Mouse (Mus musculus) midbrain, embryonic 11.5 days (tissue): Measurements from ENCODE around the gene Psg19. TPM values are rescaled to one million over a fixed set of nuclear protein-coding genes. Genes with fewer than 3 reads are reported as not detected.
A peak's percentile ranks its signal among the peaks of the same experiment; 100 is the strongest.
"Not testable (repeated sequence)": the region's sequence is repeated elsewhere in the genome, so short reads cannot be mapped to it uniquely, and the experiment has no call there.

Experiments
- ATAC-seq: fragments of 200-750 bp; cut with Nextera tagmentation; 2 replicates; pipeline ENCODE4 v1.8.0; 2017; ENCODE audit warnings: moderate TSS enrichment, moderate library complexity; ENCODE audit not compliant: low FRiP score
- DNase-seq: peaks from one replicate; pipeline ENCODE4 v3.0.0; 2015; ENCODE audit warnings: low spot score; ENCODE audit errors: missing footprints
- H3K27ac ChIP-seq: fragments of 300-500 bp; sonication (generic); 2 replicates; pipeline ENCODE4 v1.5.1; 2014; ENCODE audit warnings: low read depth, low read length
- H3K27me3 ChIP-seq: fragments of 300-500 bp; sonication (generic); 2 replicates; pipeline ENCODE4 v1.6.1; 2014; ENCODE audit warnings: mild to moderate bottlenecking, low read length, moderate library complexity, mixed read lengths; ENCODE audit not compliant: control insufficient read depth, insufficient read depth
- H3K36me3 ChIP-seq: fragments of 300-500 bp; sonication (generic); 2 replicates; pipeline ENCODE4 v1.6.1; 2014; ENCODE audit warnings: mild to moderate bottlenecking, low read length, moderate library complexity, mixed read lengths; ENCODE audit not compliant: control insufficient read depth, insufficient read depth
- H3K4me1 ChIP-seq: fragments of 300-500 bp; sonication (generic); 2 replicates; pipeline ENCODE4 v1.6.1; 2014; ENCODE audit warnings: low read length; ENCODE audit not compliant: control insufficient read depth, insufficient read depth
- H3K4me2 ChIP-seq: fragments of 300-500 bp; sonication (generic); 2 replicates; pipeline ENCODE4 v1.6.1; 2014; ENCODE audit warnings: mild to moderate bottlenecking, moderate library complexity
- H3K4me3 ChIP-seq: fragments of 300-500 bp; sonication (generic); 2 replicates; pipeline ENCODE4 v1.5.1; 2014; ENCODE audit warnings: low read depth, low read length
- H3K9ac ChIP-seq: fragments of 300-500 bp; sonication (generic); 2 replicates; pipeline ENCODE4 v1.6.1; 2014; ENCODE audit warnings: low read length
- H3K9me3 ChIP-seq: fragments of 300-500 bp; sonication (generic); 2 replicates; pipeline ENCODE4 v1.6.1; 2016; ENCODE audit warnings: low read length; ENCODE audit not compliant: control insufficient read depth
- WGBS: fragments of 180-500 bp; shearing (Covaris S2); extraction: QIAGEN DNeasy Blood & Tissue Kit; methylation state at CpG from one replicate; pipeline ENCODE4 v1.1.7; 2014; 5-methylcytosine and 5-hydroxymethylcytosine counted together
- polyA plus RNA-seq: library from polyadenylated mRNA; unstranded; fragments of >200 nt; fragmentation: Nextera tagmentation; extraction: Ambion mirVana; gene quantifications from 2 replicates; pipeline ENCODE4 v1.2.1, GENCODE M21; 2014

Gene Psg19
- polyA plus RNA-seq, 1 experiment from 2014 or later: not detected

- peak; percentile 70; the same call in 1 of the 2 replicates for ATAC-seq
- H3K9me3 ChIP-seq: not testable (repeated sequence)
Observed at GRCm38 (mm10) chr7:18749896-18750477, 48.3 kb downstream of the Psg19 start.

GRCm38 (mm10) chr7:18748994-18749895 is 49.1 kb downstream of the Psg19 start:
- WGBS: 16% methylated on average over 6 of the region's 6 CpGs
- Histone ChIP-seq H3K36me3 (no peaks in the 10 kb centered on the region), H3K4me1 (peaks cover 6% of the 10 kb centered on the region; the same call in 1 of the 2 replicates), H3K9ac (no peak overlapping the region), H3K9me3 (no peaks in the 10 kb centered on the region), H3K27me3 (no peaks in the 10 kb centered on the region; the same call in 1 of the 2 replicates), H3K27ac (no peak overlapping the region), H3K4me2 (no peak overlapping the region), H3K4me3 (no peak overlapping the region)
- ATAC-seq (peak; percentile 53; the same call in 1 of the 2 replicates), DNase-seq (no peak)

More at GRCm38 (mm10) chr7:18749896-18750477, 48.3 kb downstream of the Psg19 start:
- not testable (repeated sequence) for H3K4me3 ChIP-seq, H3K36me3 ChIP-seq, H3K9ac ChIP-seq, H3K27ac ChIP-seq, H3K4me2 ChIP-seq, H3K4me1 ChIP-seq, H3K27me3 ChIP-seq
- 53% methylated on average over 11 of the region's 13 CpGs for WGBS
- peak; percentile 98 for DNase-seq

GRCm38 (mm10) chr7:18747420-18747819 is 50.9 kb downstream of the Psg19 start:
- not testable (repeated sequence) for H3K4me1 ChIP-seq, H3K27me3 ChIP-seq, H3K9me3 ChIP-seq, H3K4me3 ChIP-seq, H3K27ac ChIP-seq, ATAC-seq, H3K9ac ChIP-seq, H3K36me3 ChIP-seq, H3K4me2 ChIP-seq
- 36% methylated on average over 2 of the region's 2 CpGs for WGBS
- peak; percentile 84 for DNase-seq

GRCm38 (mm10) chr7:18746189-18746860 is 52.0 kb downstream of the Psg19 start:
- Histone ChIP-seq H3K9me3 (no peaks in the 10 kb centered on the region), H3K27ac (peak overlapping the region; percentile 68), H3K4me2 (peak overlapping the region; percentile 42), H3K4me3 (peak overlapping the region; percentile 22; the same call in 1 of the 2 replicates), H3K9ac (peak overlapping the region; percentile 59), H3K36me3 (no peaks in the 10 kb centered on the region), H3K27me3 (no peaks in the 10 kb centered on the region; the same call in 1 of the 2 replicates), H3K4me1 (peaks cover 6% of the 10 kb centered on the region; the same call in 1 of the 2 replicates)
- 6% methylated on average over 20 of the region's 20 CpGs for WGBS
- DNase-seq (peak; percentile 92), ATAC-seq (peak; percentile 89)

Other genes starting within 250 kb of the Psg19 start
- gene Psg27, start 231.2 kb downstream of the Psg19 start, polyA plus RNA-seq: not detected in 2 replicates
- not detected in 2 replicates for gene Psg23, start 182.0 kb downstream of the Psg19 start, polyA plus RNA-seq
- gene Psg21, start 141.8 kb downstream of the Psg19 start, polyA plus RNA-seq: not detected in 2 replicates
- gene Psg20, start 112.3 kb downstream of the Psg19 start, polyA plus RNA-seq: not detected in 2 replicates
- not detected in 2 replicates for gene Psg22, start 80.4 kb downstream of the Psg19 start, polyA plus RNA-seq
- 0.10 TPM in 1 of 2 replicates, not detected in the other for gene Psg17, start 23.1 kb upstream of the Psg19 start, polyA plus RNA-seq
- gene Mill2, start 41.4 kb upstream of the Psg19 start, polyA plus RNA-seq: 0.15 and 0.20 TPM in 2 replicates
- gene Pglyrp1, start 72.8 kb upstream of the Psg19 start, polyA plus RNA-seq: 2.3 and 2.7 TPM in 2 replicates
- 23.0 and 28.3 TPM in 2 replicates for gene Ccdc61, start 111.9 kb upstream of the Psg19 start, polyA plus RNA-seq
- 9.1 and 9.8 TPM in 2 replicates for gene Nova2, start 127.4 kb upstream of the Psg19 start, polyA plus RNA-seq
- gene Nanos2, start 188.9 kb upstream of the Psg19 start, polyA plus RNA-seq: 0.10 TPM in 2 replicates
- gene Mypop, start 192.7 kb upstream of the Psg19 start, polyA plus RNA-seq: 3.7 and 4.0 TPM in 2 replicates
- 24.1 and 26.5 TPM in 2 replicates for gene Irf2bp1, start 205.5 kb upstream of the Psg19 start, polyA plus RNA-seq
- gene Foxa3, start 225.0 kb upstream of the Psg19 start, polyA plus RNA-seq: not detected in 2 replicates
- 30.9 and 33.3 TPM in 2 replicates for gene Sympk, start 225.9 kb upstream of the Psg19 start, polyA plus RNA-seq